Mouse (Mus musculus): Measurements from ENCODE around the gene Rab6b. TPM values are rescaled to one million over a fixed set of nuclear protein-coding genes. Genes with fewer than 3 reads are reported as not detected.

The Rab6b gene
- polyA plus RNA-seq, 1 experiment: 1.1 TPM

DNA sequence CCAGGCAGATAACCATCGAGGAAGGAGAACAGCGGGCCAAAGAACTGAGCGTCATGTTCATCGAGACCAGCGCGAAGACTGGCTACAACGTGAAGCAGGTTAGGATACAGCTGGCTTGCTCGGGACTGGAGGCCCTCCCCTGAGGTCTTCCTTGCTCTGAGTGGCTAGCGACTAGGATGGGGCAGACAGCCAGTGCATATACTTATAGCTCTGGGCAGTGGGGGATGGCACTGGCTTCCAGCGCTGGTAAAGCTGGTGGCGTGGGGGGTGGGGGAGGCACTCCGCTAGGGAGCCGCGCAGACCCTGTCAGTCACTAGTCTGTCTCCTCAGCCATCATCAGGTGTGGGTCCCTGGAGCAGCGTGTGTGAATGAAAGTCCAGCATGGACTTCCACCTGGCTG lies 52.2 kb downstream of the Rab6b start:
- no peaks in the 10 kb centered on the region for H3K27me3 ChIP-seq (ENCODE audit: control insufficient read depth, insufficient read depth, low read length)
- TF ChIP-seq CTCF (IDR thresholded peaks at IDR 0.05; ENCODE audit: control insufficient read depth, insufficient read depth, insufficient replicate concordance, low read depth, low read length) (no peak), POLR2A (IDR thresholded peaks at IDR 0.05; ENCODE audit: control insufficient read depth, low read depth, low read length) (no peak)
- no peak overlapping the region for H3K4me3 ChIP-seq (ENCODE audit: control insufficient read depth, low read depth, low read length)
- H3K36me3 ChIP-seq (ENCODE audit: control insufficient read depth, insufficient read depth, low read length): no peaks in the 10 kb centered on the region
- peaks cover 5% of the 10 kb centered on the region; the same call in 1 of the 2 replicates for H3K4me1 ChIP-seq (ENCODE audit: control insufficient read depth, insufficient read depth, low read length)
- no peak overlapping the region for H3K27ac ChIP-seq (ENCODE audit: control insufficient read depth, insufficient read depth, low read depth, low read length)

DNA sequence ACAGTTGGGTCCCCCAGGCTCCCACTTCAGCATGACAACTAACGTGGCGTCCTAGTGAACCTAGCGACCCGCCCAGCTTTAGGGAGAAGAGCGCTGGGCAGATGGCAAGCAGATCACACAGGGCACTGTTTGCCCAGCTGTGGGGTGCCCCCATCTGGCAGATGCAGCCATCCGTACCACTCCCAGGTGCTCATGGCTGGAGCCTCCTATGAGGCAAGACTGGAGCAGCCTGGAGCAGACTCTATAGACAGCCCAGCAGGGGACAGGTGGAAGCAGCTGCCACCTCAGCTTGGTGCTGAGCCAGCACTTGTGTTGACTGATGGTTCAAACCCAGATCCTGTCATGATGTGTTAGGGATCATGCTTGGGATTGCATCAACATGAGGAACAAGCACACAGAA lies 56.5 kb downstream of the Rab6b start:
- TF ChIP-seq CTCF (IDR thresholded peaks at IDR 0.05; ENCODE audit: control insufficient read depth, insufficient read depth, insufficient replicate concordance, low read depth, low read length) (no peak), POLR2A (IDR thresholded peaks at IDR 0.05; ENCODE audit: control insufficient read depth, low read depth, low read length) (no peak)
- Histone ChIP-seq H3K27me3 (ENCODE audit: control insufficient read depth, insufficient read depth, low read length) (no peaks in the 10 kb centered on the region), H3K4me1 (ENCODE audit: control insufficient read depth, insufficient read depth, low read length) (no peaks in the 10 kb centered on the region), H3K36me3 (ENCODE audit: control insufficient read depth, insufficient read depth, low read length) (no peaks in the 10 kb centered on the region), H3K4me3 (ENCODE audit: control insufficient read depth, low read depth, low read length) (no peak overlapping the region), H3K27ac (ENCODE audit: control insufficient read depth, insufficient read depth, low read depth, low read length) (no peak overlapping the region)

DNA sequence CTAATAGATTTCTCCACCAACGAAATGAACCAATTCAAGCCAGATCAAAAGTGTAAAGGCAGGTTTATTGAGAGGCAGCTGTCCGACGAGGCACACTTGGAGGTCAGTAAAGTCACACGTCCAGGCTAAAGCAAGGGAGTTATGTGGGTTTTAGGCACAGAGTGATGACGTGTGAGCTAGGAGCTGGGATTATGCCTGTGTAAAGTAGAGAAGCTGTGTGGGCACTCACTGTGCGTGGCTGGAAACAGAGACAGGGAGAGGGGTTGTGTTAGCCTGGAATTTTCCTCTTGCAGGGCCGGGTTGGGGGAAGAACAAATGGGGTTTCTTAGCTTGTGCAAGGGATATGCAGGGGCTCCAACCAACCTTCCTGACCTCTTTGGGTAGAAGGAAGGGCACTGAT lies 57.2 kb downstream of the Rab6b start:
- no peaks in the 10 kb centered on the region for H3K36me3 ChIP-seq (ENCODE audit: control insufficient read depth, insufficient read depth, low read length)
- TF ChIP-seq POLR2A (IDR thresholded peaks at IDR 0.05; ENCODE audit: control insufficient read depth, low read depth, low read length): no peak
- no peak for TF ChIP-seq CTCF (IDR thresholded peaks at IDR 0.05; ENCODE audit: control insufficient read depth, insufficient read depth, insufficient replicate concordance, low read depth, low read length)
- no peaks in the 10 kb centered on the region for H3K4me1 ChIP-seq (ENCODE audit: control insufficient read depth, insufficient read depth, low read length)

DNA sequence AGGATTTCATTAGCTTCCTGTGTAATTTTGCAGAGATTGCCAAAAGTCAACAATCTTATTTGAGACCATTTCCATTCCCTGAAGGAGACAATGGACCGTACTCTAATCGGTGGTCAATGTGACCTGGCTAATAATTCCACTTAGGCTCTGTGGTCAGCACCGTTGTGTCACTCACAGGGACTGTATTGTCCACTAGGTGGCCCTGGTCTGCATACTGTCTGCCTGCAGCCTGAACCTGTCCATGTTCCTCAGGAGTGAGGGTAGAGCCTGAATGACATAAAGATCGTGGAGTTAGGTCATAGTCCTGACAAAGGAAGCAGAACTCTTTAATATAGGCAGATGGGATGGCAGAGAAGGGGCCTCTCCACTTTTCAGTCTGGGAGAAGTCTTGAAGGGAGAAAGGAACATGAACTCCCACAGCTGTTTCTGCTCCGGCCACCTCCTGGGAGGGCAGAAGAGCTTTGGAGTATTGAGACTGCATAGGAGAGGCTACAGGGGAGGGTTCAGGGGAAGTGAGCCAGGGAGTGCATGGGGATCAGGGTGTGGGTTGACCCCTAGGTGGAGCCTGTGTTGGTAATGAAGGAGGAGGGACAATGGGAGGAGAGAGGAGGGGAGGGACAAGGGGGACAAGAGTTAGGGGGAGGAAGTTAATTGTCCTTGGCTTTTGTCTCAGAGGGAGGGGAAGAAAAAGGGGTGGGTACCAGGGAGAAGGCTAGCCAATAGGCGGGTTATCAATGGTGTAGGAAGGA lies 63.4 kb downstream of the Rab6b start:
- TF ChIP-seq CTCF (IDR thresholded peaks at IDR 0.05; ENCODE audit: control insufficient read depth, insufficient read depth, insufficient replicate concordance, low read depth, low read length) (peak; percentile 56; the same call in 1 of the 2 replicates), POLR2A (IDR thresholded peaks at IDR 0.05; ENCODE audit: control insufficient read depth, low read depth, low read length) (no peak)
- Histone ChIP-seq H3K4me3 (ENCODE audit: control insufficient read depth, low read depth, low read length) (no peak overlapping the region), H3K27me3 (ENCODE audit: control insufficient read depth, insufficient read depth, low read length) (no peaks in the 10 kb centered on the region), H3K36me3 (ENCODE audit: control insufficient read depth, insufficient read depth, low read length) (no peaks in the 10 kb centered on the region), H3K27ac (ENCODE audit: control insufficient read depth, insufficient read depth, low read depth, low read length) (no peak overlapping the region), H3K4me1 (ENCODE audit: control insufficient read depth, insufficient read depth, low read length) (no peaks in the 10 kb centered on the region)

More for the DNA sequence above, 57.2 kb downstream of the Rab6b start:
- Histone ChIP-seq H3K27ac (ENCODE audit: control insufficient read depth, insufficient read depth, low read depth, low read length) (no peak overlapping the region), H3K4me3 (ENCODE audit: control insufficient read depth, low read depth, low read length) (no peak overlapping the region), H3K27me3 (ENCODE audit: control insufficient read depth, insufficient read depth, low read length) (no peaks in the 10 kb centered on the region)

DNA sequence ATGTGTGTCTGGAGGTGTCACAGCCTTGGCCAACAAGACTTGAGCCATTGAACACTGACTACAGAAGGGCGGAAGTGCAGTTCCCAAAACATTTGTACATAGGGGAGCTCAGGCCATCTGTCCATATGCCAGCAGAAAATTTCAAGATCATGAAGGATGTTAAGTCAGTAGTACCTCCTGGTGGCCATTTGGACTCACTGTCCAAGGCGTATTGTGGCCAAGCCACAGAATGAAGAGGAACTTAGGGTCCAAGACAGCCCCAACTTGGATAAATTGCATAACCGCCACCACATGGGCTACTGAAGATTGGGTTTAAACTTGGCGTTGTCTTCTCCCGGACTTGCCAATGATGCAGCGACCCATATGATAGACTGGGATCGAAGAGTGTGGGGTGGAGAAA lies 64.1 kb downstream of the Rab6b start:
- peaks cover 5% of the 10 kb centered on the region for H3K4me1 ChIP-seq (ENCODE audit: control insufficient read depth, insufficient read depth, low read length)
- no peak overlapping the region for H3K4me3 ChIP-seq (ENCODE audit: control insufficient read depth, low read depth, low read length)
- TF ChIP-seq CTCF (IDR thresholded peaks at IDR 0.05; ENCODE audit: control insufficient read depth, insufficient read depth, insufficient replicate concordance, low read depth, low read length) (no peak), POLR2A (IDR thresholded peaks at IDR 0.05; ENCODE audit: control insufficient read depth, low read depth, low read length) (no peak)
- H3K27me3 ChIP-seq (ENCODE audit: control insufficient read depth, insufficient read depth, low read length): no peaks in the 10 kb centered on the region
- no peaks in the 10 kb centered on the region for H3K36me3 ChIP-seq (ENCODE audit: control insufficient read depth, insufficient read depth, low read length)
- no peak overlapping the region for H3K27ac ChIP-seq (ENCODE audit: control insufficient read depth, insufficient read depth, low read depth, low read length)

DNA sequence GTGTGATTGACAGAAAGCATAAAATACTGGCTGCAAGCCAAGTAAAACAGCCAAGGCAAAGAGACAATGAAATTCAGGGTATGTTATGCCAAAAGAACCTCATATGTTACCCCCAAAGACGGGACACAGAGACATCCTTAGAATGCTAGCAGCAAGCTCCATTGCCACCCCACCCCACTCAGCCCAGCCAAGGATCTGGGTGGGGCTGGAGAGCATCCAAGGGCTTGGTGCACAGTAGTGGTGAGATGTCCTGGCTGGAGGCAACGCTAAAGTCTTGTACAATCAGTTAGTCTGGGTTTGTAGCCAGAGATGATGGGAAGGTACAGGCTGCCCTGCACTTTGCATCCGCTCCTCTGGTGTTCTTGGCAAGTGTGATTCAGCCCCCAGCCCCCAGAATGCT lies 68.7 kb downstream of the Rab6b start:
- Histone ChIP-seq H3K36me3 (ENCODE audit: control insufficient read depth, insufficient read depth, low read length) (no peaks in the 10 kb centered on the region), H3K27ac (ENCODE audit: control insufficient read depth, insufficient read depth, low read depth, low read length) (no peak overlapping the region; the same call in 1 of the 2 replicates), H3K4me3 (ENCODE audit: control insufficient read depth, low read depth, low read length) (no peak overlapping the region), H3K4me1 (ENCODE audit: control insufficient read depth, insufficient read depth, low read length) (peaks cover 7% of the 10 kb centered on the region), H3K27me3 (ENCODE audit: control insufficient read depth, insufficient read depth, low read length) (no peaks in the 10 kb centered on the region)
- TF ChIP-seq CTCF (IDR thresholded peaks at IDR 0.05; ENCODE audit: control insufficient read depth, insufficient read depth, insufficient replicate concordance, low read depth, low read length) (no peak), POLR2A (IDR thresholded peaks at IDR 0.05; ENCODE audit: control insufficient read depth, low read depth, low read length) (no peak)

DNA sequence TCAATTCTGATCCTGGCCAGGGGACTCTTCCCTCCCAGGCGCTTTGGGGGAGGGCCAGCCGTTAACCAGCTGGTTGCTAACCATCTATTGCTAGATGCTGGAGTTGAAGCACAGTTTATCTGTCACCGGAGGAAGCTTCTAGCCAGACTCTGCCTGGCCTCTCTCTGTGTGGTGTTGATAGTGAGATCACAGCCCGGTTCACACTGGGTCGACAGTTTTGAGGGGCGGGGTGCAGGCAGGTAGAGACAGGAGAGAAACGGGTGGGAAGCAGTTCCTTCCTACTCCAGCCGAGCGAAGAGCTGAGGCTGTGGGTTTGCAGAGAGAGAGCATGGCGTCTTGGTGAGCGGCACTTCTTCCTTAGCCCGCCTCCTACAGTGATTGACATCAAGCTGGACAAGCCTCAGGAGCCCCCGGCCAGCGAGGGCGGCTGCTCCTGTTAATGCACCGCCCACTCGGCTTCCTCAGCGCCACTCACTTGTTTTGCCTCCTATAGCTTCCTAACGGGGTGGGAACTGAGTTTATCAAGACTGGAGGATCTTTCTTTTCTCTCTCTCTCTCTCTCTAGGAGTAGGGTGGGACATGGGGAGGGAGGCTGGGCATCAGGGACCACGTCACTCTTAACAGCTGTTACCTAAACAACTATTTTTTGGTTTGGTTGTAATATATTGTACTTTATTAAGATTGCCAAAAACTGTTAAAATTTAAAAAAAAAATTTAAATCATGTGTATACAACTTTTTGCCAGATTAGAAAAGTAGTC lies 69.4 kb downstream of the Rab6b start:
- H3K4me1 ChIP-seq (ENCODE audit: control insufficient read depth, insufficient read depth, low read length): peaks cover 7% of the 10 kb centered on the region
- H3K4me3 ChIP-seq (ENCODE audit: control insufficient read depth, low read depth, low read length): peak overlapping the region; percentile 69
- H3K27ac ChIP-seq (ENCODE audit: control insufficient read depth, insufficient read depth, low read depth, low read length): peak overlapping the region; percentile 40; the same call in 1 of the 2 replicates
- H3K36me3 ChIP-seq (ENCODE audit: control insufficient read depth, insufficient read depth, low read length): no peaks in the 10 kb centered on the region
- H3K27me3 ChIP-seq (ENCODE audit: control insufficient read depth, insufficient read depth, low read length): no peaks in the 10 kb centered on the region
- TF ChIP-seq CTCF (IDR thresholded peaks at IDR 0.05; ENCODE audit: control insufficient read depth, insufficient read depth, insufficient replicate concordance, low read depth, low read length) (no peak), POLR2A (IDR thresholded peaks at IDR 0.05; ENCODE audit: control insufficient read depth, low read depth, low read length) (no peak)
